Mouse (Mus musculus): Measurements from ENCODE around the gene Smyd4.

Smyd4 gene

GRCm38 (mm10) chr11:75420810-75421374, 72.7 kb downstream of the Smyd4 start:
- no peak for DNase-seq (ENCODE audit: low read depth)

- DNase-seq (ENCODE audit: low read depth): peak; percentile 67
Observed at GRCm38 (mm10) chr11:75421375-75422012, 73.3 kb downstream of the Smyd4 start.

GRCm38 (mm10) chr11:75422013-75422792, 74.0 kb downstream of the Smyd4 start, which contains the start of gene Serpinf1:
Gene Serpinf1, minus strand, starts transcription at chr11:75422701.
- DNase-seq (ENCODE audit: low read depth): no peak

GRCm38 (mm10) chr11:75423091-75423490, 74.9 kb downstream of the Smyd4 start:
- no peak for DNase-seq (ENCODE audit: low read depth)

- DNase-seq (ENCODE audit: low read depth): no peak
Observed at GRCm38 (mm10) chr11:75424033-75424432, 75.8 kb downstream of the Smyd4 start.

GRCm38 (mm10) chr11:75424459-75424858, 76.2 kb downstream of the Smyd4 start:
- DNase-seq (ENCODE audit: low read depth): no peak

GRCm38 (mm10) chr11:75429019-75429705, 80.9 kb downstream of the Smyd4 start:
- DNase-seq (ENCODE audit: low read depth): no peak

- DNase-seq (ENCODE audit: low read depth): no peak
Observed at GRCm38 (mm10) chr11:75431307-75431706, 83.1 kb downstream of the Smyd4 start.

GRCm38 (mm10) chr11:75434138-75434537, 85.9 kb downstream of the Smyd4 start:
- DNase-seq (ENCODE audit: low read depth): no peak

GRCm38 (mm10) chr11:75438194-75438593, 90.0 kb downstream of the Smyd4 start:
- DNase-seq (ENCODE audit: low read depth): no peak

- DNase-seq (ENCODE audit: low read depth): no peak
Observed at GRCm38 (mm10) chr11:75438804-75439203, 90.6 kb downstream of the Smyd4 start.

GRCm38 (mm10) chr11:75439363-75439762, 91.1 kb downstream of the Smyd4 start, which contains the start of gene Serpinf2:
Gene Serpinf2, minus strand, starts transcription at chr11:75439591.
- no peak for DNase-seq (ENCODE audit: low read depth)

- no peak for DNase-seq (ENCODE audit: low read depth)
Observed at GRCm38 (mm10) chr11:75439951-75440350, 91.7 kb downstream of the Smyd4 start.

GRCm38 (mm10) chr11:75441034-75441433, 92.8 kb downstream of the Smyd4 start:
- no peak for DNase-seq (ENCODE audit: low read depth)

- DNase-seq (ENCODE audit: low read depth): no peak
Observed at GRCm38 (mm10) chr11:75441601-75442000, 93.4 kb downstream of the Smyd4 start.

GRCm38 (mm10) chr11:75443711-75444110, 95.5 kb downstream of the Smyd4 start:
- no peak for DNase-seq (ENCODE audit: low read depth)

GRCm38 (mm10) chr11:75448575-75448974, 100.3 kb downstream of the Smyd4 start:
- DNase-seq (ENCODE audit: low read depth): no peak

- no peak for DNase-seq (ENCODE audit: low read depth)
Observed at GRCm38 (mm10) chr11:75449695-75450094, 101.5 kb downstream of the Smyd4 start.

GRCm38 (mm10) chr11:75450304-75450908, 102.2 kb downstream of the Smyd4 start:
- DNase-seq (ENCODE audit: low read depth): no peak

GRCm38 (mm10) chr11:75450936-75451335, 102.7 kb downstream of the Smyd4 start:
- no peak for DNase-seq (ENCODE audit: low read depth)

- no peak for DNase-seq (ENCODE audit: low read depth)
Observed at GRCm38 (mm10) chr11:75452081-75452480, 103.8 kb downstream of the Smyd4 start.

Measured in fibroblast of lung, adult 2 months (primary cell).